Mouse (Mus musculus) small intestine, adult 2 months (tissue): ENCODE measurements around the gene Cdca8. TPM values are rescaled to one million over a fixed set of nuclear protein-coding genes. Genes with fewer than 3 reads are reported as not detected.

Source experiments
- H3K27ac ChIP-seq: fragments of 200-500 bp; 2 replicates; pipeline ENCODE4 v1.5.1; 2012; ENCODE audit warnings: low read depth, low read length, control low read depth, inconsistent platforms; ENCODE audit not compliant: insufficient read depth
- H3K27me3 ChIP-seq: fragments of 200-500 bp; 2 replicates; pipeline ENCODE4 v1.6.1; 2012; ENCODE audit warnings: mild to moderate bottlenecking, moderate library complexity, low read length, inconsistent platforms; ENCODE audit not compliant: control insufficient read depth, insufficient read depth
- H3K36me3 ChIP-seq: fragments of 200-500 bp; 2 replicates; pipeline ENCODE4 v1.6.1; 2012; ENCODE audit warnings: mild to moderate bottlenecking, low read length, control low read depth, inconsistent platforms; ENCODE audit not compliant: control insufficient read depth, insufficient read depth
- H3K4me1 ChIP-seq: fragments of 200-500 bp; 2 replicates; pipeline ENCODE4 v1.6.1; 2012; ENCODE audit warnings: low read length, inconsistent platforms, mixed read lengths; ENCODE audit not compliant: control insufficient read depth, insufficient read depth, insufficient read length
- H3K4me3 ChIP-seq: fragments of 200-500 bp; 2 replicates; pipeline ENCODE4 v1.5.1; 2012; ENCODE audit warnings: low read depth, mild to moderate bottlenecking, control low read depth, inconsistent platforms, low read length, moderate library complexity
- CTCF ChIP-seq: fragments of 200-500 bp; IDR thresholded peaks from 2 replicates; pipeline ENCODE4 v1.5.1; 2012; ENCODE audit warnings: low read depth, mild to moderate bottlenecking, control low read depth, inconsistent platforms, low read length, moderate library complexity, mixed read lengths; ENCODE audit not compliant: insufficient replicate concordance, insufficient read length; ENCODE audit errors: extremely low read depth
- POLR2A ChIP-seq: fragments of 200-500 bp; IDR thresholded peaks from 2 replicates; pipeline ENCODE4 v1.6.1; 2012; ENCODE audit warnings: low read depth, mild to moderate bottlenecking, control low read depth, inconsistent platforms, low read length, moderate library complexity
- WGBS: fragments of 180-500 bp; shearing (Covaris S2); methylation state at CpG from one replicate; pipeline ENCODE4 v1.1.7; 2018; 5-methylcytosine and 5-hydroxymethylcytosine counted together
- polyA plus RNA-seq: library from polyadenylated mRNA; depleted of rRNA; stranded (reverse); fragments of >200 nt; gene quantifications from 2 replicates; pipeline ENCODE4 v1.2.3, GENCODE M21; 2012

Gene Cdca8
- polyA plus RNA-seq, 1 experiment = 18.7 TPM

- Histone ChIP-seq H3K4me3 (peak within 1 kb of the TSS; percentile 86), H3K27me3 (no peaks in the 10 kb centered on the region), H3K36me3 (peaks cover 8% of the 10 kb centered on the region; the same call in 1 of the 2 replicates), H3K4me1 (peaks cover 6% of the 10 kb centered on the region), H3K27ac (no peak within 1 kb of the TSS)
- TF ChIP-seq POLR2A (no peak), CTCF (no peak)
- WGBS = under 1% methylated on average over 52 of the region's 52 CpGs
Measured at GRCm38 (mm10) chr4:124936613-124937471, 2.3 kb downstream of the Cdca8 start, which contains the start of gene 9930104L06Rik. 9930104L06Rik (plus strand) TSS chr4:124937048.

- 82% methylated on average over 5 of the region's 5 CpGs for WGBS
- Histone ChIP-seq H3K27me3 (no peaks in the 10 kb centered on the region), H3K4me3 (no peak overlapping the region), H3K4me1 (no peaks in the 10 kb centered on the region), H3K36me3 (peaks cover 31% of the 10 kb centered on the region), H3K27ac (no peak overlapping the region)
- no peak for TF ChIP-seq CTCF
Measured at GRCm38 (mm10) chr4:124928102-124928501, 11.0 kb downstream of the Cdca8 start.

GRCm38 (mm10) chr4:124905971-124906822 lies 32.9 kb downstream of the Cdca8 start:
- Histone ChIP-seq H3K4me1 (no peaks in the 10 kb centered on the region), H3K36me3 (no peaks in the 10 kb centered on the region), H3K27me3 (no peaks in the 10 kb centered on the region), H3K4me3 (no peak overlapping the region), H3K27ac (no peak overlapping the region)
- no peak for TF ChIP-seq CTCF
- 14% methylated on average over 21 of the region's 21 CpGs for WGBS

GRCm38 (mm10) chr4:124905417-124905816 lies 33.7 kb downstream of the Cdca8 start:
- H3K36me3 ChIP-seq = no peaks in the 10 kb centered on the region
- H3K27ac ChIP-seq = no peak overlapping the region
- no peaks in the 10 kb centered on the region for H3K4me1 ChIP-seq
- no peak overlapping the region for H3K4me3 ChIP-seq
- H3K27me3 ChIP-seq = no peaks in the 10 kb centered on the region
- TF ChIP-seq CTCF (no peak), POLR2A (no peak)
- 65% methylated on average over 4 of the region's 4 CpGs for WGBS

GRCm38 (mm10) chr4:124899906-124900305 lies 39.2 kb downstream of the Cdca8 start:
- TF ChIP-seq CTCF (no peak), POLR2A (no peak)
- no peaks in the 10 kb centered on the region for H3K36me3 ChIP-seq
- 38% methylated on average over 5 of the region's 5 CpGs for WGBS
- H3K27ac ChIP-seq = no peak overlapping the region
- no peak overlapping the region for H3K4me3 ChIP-seq
- peaks cover 6% of the 10 kb centered on the region for H3K27me3 ChIP-seq
- no peaks in the 10 kb centered on the region for H3K4me1 ChIP-seq

GRCm38 (mm10) chr4:124898428-124898827 lies 40.7 kb downstream of the Cdca8 start:
- no peak for TF ChIP-seq CTCF
- no peak for TF ChIP-seq POLR2A
- Histone ChIP-seq H3K36me3 (no peaks in the 10 kb centered on the region), H3K4me1 (no peaks in the 10 kb centered on the region), H3K27me3 (peaks cover 19% of the 10 kb centered on the region), H3K27ac (no peak overlapping the region), H3K4me3 (no peak overlapping the region)
- WGBS = 66% methylated on average over 10 of the region's 10 CpGs
